Mouse (Mus musculus): ENCODE data around the gene St3gal3.

St3gal3 gene

DNA sequence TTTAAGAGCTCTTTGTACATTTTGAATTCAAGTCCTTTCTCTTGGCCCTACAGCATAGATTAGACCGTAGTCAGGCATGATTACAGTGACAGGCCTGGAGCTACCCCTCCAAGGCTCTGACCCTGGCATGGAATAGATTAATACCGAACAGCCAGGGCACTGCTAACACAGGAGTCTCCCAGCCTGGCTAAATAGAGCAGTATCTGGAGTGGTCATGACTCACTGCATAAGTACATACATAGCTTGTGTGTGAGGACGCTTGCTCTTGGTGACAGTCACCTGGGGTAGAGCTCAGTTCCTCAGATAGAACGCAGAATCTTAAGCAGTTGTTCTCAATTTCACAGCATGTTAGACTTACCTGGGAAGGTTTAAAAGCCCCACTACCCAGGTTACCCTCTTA is 112.3 kb downstream of the St3gal3 start:
- no peak for DNase-seq (ENCODE audit: low read depth, low spot score)

DNA sequence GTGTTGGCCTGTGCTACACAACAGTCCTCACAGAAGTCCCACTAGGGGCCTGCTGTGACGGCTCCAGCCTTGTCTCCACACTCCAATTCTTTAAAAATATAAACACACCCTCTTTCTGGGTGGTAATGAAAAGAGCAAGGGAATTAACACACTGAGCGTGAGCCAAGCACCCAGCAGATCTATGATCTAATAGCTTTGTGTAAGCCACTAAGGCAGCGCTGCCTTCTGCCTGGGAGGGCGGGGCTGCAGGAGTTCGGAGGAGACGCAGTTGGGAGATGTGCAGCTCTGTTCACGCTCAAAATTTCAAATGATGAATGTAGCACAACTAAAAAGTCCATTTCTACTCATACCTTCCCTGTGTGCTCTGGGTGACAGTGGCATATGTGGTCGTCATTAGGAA is 115.1 kb downstream of the St3gal3 start:
- DNase-seq (ENCODE audit: low read depth, low spot score), result no peak

DNA sequence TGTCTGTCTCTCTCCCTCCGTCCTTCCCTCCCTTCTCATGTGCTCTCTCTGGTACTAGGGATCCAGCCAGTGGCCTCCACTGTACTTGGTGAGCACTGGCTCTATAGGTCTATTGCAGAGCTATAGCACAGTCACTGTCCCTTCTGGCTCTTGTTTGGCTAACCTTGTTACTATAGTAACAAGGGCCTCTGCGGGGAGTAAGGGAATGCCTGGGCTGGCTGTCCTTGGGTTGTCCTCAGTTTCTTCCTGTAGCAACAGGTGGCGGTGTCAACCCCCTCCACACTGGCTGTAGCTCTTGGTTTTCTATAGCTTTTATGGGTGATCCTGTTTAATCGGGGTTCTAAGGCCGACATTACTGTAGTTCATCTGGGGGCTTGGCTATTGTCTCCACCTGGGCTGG is 115.5 kb downstream of the St3gal3 start:
- no peak for DNase-seq (ENCODE audit: low read depth, low spot score)

DNA sequence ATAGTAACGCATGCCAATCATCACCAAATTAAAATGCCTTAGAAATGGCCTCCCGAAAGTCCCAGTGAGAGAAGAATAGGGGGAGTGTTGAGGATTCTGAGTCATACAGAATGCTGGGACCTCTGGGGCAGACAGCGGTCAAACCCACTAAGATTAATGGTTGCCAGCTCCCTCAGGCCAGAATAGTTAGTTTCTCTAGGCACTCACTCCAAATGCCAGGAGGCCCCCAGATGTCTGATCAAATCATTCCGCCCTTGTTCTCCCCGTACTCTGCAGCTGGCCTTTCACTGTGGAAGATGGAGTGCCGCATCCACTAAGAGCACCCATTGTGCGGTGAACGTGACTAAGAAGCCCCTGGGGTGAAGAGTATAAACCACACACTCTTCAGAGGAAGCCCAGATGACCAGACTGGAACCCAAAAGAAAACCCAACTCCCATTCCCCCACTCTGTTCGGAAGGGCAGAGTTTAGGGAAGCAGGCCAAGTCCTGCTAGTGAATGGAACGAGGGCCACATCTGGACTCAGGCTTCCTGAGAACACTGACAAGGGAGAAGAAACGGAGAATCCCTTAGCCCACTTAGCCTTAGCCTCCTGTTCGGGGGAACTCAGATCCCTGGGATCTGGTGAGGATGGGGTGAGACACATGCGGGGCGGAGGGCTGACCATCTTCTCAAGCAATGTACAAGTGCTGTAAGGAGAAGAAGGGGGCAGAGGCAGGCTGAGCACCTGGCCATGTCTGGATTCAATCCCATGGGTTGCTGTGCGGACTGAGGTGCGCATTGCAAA is 117.5 kb downstream of the St3gal3 start:
- DNase-seq (ENCODE audit: low read depth, low spot score), result peak; percentile 99

DNA sequence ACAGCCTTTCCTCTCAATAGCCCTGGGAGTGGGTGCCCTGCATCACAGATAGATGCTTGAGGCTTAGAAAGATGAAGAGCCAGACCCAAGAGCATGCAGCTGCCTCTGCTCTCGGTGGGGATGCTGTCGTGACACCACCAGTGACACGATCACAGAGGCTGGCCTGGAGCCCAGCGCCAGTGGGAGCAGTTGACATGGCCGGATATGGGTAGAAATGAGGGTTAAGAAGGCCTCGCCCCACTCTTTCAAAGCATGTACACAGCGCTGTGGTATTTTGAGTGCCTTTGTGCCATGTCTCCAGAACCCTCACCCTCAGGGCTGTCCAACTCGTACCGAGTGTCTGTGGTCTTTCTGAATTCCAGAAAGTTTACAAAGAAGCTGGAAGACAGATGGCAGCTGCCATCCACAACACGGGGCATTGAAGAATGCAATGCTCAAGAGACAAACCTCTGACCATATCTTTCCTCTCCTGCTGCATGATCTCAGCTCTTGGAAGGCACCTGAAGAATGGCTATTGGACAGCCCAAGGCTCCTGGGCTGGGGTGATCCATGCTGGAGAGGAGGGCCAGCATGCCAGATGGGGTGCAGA is 118.3 kb downstream of the St3gal3 start:
- peak; percentile 94 for DNase-seq (ENCODE audit: low read depth, low spot score)

DNA sequence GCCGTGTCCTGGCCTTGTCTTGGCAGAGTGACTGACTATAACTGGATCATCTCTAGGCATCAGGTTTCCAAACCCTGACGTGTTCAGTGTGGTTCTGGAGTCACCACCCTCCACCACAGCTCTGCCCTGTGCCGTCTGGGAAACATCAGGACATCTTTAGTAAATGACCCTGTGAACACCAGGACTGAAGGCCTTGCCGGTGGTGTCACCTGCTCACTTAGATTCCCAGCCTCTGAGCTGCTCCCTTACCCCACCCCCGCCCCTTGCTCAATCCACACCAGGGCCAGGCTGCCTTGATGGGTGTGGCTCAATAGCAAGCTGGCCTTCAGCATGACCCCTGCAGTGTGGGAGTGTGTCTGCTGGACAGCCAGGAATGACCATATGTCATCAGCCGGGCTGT is 119.1 kb downstream of the St3gal3 start:
- DNase-seq (ENCODE audit: low read depth, low spot score), result peak; percentile 91

DNA sequence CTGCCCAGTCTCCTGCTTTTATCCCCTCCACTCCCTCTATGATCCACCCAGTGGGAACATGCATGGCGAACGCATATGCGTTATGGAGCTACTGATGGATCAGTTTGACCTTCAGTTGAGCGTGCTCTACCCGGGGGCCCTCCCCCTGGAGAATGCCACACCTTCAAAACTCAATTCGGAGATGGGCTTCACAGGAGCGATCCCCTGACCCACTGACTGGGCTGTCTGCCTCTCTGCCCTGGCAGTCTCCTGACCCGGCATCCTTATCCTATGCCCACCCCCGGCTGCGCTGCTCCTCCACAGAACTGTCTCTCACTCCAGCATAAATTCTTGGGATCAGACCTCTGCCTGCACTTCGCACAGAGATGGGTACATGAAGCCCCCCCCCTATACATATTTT is 119.6 kb downstream of the St3gal3 start:
- no peak for DNase-seq (ENCODE audit: low read depth, low spot score)

DNA sequence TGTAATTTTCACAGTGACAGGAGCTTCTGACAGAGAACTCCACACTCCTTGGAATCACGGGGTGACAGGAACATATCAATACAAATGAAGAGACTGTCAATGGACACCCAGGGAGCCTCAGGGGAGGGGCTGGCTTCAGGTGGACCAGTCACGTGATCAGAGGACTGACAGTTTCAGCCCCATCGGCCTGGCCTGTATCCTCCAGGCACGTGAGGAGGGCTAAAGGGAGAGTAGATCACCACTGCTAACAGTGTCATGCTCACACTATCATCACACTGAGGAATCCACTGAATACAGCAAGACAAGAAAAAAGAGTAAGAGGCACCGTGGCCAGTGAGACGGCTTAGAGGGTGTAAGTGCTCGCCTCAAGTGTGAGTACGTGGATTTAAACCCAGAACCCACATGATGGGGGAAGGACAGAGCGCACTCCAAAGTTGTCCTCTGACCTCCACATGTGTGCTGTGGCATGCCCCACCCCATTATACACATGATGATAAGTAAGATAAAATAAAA is 124.0 kb downstream of the St3gal3 start:
- DNase-seq (ENCODE audit: low read depth, low spot score), result no peak

DNA sequence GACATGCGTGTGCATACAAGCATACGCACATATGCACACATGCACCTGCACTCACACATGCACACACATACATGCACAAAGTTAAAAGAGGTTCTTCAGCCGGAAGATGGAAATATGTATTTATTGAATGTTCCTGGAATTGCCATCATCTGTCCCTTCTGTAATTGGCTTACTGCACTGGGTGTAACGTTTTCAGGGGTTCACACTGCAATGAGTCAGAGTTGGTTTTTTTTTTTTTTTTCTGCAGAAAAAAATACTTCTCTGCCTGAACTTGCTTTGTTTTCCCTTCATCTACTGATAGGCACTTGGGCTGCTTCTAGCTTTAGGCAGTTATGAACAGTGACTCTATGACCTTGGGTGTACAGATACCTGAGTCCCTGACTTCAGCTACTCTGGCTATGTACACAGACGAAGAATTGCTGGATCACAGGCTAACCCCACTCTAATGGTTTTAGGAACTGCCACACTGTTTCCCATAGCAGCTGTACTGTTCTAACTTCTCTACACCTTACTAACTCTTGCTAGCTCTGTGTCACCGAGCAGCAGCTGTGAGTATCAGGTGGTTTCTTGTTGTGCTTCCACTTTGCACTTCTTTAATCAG is 126.2 kb downstream of the St3gal3 start:
- DNase-seq (ENCODE audit: low read depth, low spot score), result peak; percentile 57

DNA sequence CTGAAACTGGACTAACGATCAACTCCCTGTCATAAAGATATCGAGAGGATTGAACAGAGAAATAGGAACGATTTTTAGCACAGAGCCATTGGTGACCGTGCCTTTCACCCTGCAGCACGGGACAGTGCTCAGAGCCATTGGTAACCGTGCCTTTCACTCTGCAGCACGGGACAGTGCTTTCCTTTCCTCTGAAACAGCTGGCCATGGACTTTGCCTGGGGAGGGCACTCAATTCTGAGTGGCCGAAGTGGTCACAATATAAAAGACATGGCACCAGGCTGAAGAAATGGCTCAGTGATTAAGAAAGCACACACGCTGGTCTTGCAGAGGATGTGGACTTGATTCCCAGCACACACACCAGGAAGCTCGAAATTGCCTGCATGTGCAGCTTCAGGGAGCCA is 133.4 kb downstream of the St3gal3 start:
- peak; percentile 3 for DNase-seq (ENCODE audit: low read depth, low spot score)

DNA sequence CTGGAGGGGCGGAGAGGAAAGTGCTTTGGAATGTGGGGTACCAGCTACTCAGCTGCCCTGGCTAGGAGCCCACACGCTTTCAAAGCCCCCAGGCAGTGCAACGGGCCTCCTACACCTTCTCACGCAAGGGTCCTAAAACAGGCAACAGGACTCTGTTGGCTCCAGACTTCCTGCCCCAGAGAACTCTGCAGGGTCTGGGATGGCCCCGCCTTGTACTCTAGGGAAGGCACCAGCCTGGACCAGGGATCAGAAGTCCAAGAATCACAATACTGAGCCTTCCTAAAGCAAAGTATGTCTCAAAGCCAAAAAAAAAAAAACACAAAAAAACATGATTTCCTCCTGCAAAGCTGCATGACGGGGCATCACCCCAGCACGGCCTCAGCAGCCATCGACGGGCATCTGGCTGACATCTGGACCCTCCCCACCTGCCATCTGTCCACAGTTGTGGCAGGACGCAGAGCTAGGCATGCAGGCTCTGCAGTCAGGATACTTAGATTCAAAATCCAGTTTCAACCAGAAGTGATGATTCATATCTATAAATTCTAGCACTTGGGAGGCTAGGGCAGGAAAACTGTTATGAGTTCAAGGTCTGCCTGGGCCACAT is 134.0 kb downstream of the St3gal3 start:
- DNase-seq (ENCODE audit: low read depth, low spot score), result peak; percentile 78

DNA sequence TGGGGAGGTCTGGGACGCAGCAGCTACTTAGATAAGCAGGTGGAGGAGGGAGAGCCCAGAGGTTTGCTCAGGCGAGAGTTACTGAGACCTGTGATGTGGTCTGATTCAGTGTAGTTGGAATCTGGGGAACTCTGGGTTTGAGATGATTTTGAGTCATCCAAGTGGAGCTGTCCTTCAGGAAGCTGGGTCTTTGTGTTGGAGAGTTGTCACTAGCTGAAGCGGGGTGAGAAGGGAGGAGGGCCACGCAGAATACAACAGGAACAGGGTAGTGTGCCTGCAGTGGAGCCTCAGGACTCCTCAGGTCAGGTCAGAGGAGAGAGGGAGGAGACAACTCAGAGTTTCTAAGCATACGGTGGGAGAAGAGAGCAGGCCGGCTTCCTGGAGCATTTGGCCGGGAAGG is 134.8 kb downstream of the St3gal3 start:
- peak; percentile 85 for DNase-seq (ENCODE audit: low read depth, low spot score)

DNA sequence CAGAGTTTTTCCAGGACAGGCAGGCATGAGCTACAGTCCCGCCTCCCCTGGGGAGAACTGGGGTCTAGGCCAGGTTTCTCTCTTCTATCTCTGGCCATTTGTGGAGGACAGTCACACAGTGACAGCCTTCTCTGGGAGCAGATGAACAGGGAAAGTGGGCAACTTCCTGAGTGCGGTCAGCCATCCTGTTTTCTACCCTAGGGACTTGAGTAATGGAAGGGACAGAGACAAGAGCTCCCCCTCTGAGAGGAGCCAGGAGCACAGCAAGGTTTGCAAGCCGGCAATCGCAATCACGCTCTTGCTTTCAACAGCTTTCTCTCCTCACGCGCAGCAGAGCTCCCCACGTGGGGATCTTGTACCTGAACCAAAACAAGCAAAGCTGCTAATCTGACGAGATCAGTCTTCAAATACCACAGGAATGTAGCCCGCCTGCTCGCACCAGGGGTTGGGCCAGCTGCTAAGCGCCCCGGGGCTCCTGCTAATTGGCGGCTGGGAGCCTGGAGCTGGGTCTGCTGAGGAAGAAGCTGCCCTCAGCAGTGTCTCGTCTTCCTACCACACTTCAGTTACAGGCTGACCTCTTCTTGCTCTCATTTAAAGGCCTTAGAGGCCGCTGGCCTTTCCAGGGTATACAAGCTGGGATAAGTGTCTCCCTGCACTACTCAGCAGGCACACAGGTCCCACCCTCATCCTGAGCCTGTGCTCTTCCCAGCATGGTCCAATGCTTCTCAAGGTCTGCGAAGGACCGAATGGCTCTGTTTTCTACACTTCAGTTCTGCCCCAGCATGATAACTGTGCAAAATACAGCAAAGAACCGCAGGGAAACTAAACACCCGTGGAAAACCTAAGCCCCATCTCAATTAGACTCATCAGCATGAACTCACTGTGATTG is 137.1 kb downstream of the St3gal3 start:
- peak; percentile 98 for DNase-seq (ENCODE audit: low read depth, low spot score)

DNA sequence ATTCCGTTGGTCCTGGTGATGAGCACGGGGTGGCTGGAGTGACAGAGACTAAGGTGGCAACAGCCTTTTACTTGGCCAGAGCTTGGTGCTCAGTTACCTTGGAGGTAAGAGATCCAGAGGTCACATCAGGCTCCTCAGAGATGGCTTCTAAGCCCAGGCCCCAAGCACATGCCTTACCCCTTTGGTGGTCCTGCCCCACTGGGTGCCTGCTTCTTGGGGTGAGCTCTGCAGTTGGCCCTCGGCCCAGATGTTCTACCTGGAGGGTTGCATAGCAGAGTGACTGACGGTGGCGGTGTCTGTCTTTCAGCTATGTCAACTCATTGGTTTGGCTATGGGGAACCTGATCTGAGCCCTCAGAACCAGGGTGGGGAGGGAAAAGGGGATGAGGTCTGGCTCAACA is 138.0 kb downstream of the St3gal3 start:
- DNase-seq (ENCODE audit: low read depth, low spot score), result no peak

DNA sequence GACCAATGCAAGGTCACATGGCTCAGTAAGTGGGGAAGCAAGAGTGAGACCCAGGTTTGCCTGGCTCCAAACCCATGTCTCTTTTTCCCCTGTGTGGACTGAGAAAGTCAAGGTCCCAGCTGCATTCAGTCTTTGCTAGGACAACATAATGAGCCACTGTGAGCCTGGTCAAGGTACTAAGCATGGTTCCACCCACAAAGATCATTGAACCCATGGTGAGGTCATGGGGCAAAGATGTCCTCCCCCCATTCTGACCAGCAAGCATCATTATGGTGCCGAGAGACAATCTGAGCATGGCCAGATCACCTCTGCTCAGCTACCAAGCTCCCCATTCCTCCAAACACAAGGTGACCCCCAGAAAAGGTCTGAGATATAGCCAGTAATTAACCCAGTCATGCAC is 139.3 kb downstream of the St3gal3 start:
- no peak for DNase-seq (ENCODE audit: low read depth, low spot score)

DNA sequence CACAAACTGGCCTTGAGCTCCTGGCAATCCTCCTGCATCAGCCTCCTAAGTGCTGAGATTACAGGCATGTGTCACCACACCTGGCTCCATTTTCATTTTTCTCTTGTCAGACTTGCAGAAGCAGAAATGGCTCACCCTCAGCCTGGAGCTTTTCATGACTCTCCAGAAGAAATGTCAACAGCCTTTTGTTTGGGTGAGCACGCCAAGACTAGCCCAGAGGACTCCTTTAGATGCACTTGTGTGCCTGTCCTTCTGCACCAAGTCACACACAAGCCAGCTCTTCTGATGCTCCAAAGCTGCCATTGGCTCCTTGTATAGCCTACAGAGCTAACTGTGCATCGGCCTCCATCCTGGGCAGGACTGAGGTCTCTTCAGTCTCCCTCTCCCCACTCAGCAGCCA is 141.3 kb downstream of the St3gal3 start:
- peak; percentile 7 for DNase-seq (ENCODE audit: low read depth, low spot score)

DNA sequence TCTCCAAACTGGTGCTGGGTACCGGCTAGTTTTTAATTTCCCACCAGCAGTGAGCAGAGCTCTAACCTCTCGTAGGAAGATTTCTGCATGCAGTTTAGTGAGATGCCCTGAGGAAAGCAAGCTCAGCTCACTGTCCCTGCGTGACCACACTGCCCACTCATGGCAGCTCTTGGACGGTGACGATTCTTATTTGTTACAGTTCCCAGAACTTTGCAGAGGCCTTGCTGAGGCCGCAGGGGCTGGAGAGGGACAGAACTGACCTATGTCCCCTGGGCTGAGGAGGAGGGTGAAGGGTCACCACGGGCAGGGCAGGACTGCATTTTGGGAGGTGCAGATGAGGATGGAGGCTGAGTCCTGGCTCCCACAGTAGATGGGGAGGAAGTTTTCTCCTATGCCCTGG is 141.8 kb downstream of the St3gal3 start:
- DNase-seq (ENCODE audit: low read depth, low spot score), result peak; percentile 23

DNA sequence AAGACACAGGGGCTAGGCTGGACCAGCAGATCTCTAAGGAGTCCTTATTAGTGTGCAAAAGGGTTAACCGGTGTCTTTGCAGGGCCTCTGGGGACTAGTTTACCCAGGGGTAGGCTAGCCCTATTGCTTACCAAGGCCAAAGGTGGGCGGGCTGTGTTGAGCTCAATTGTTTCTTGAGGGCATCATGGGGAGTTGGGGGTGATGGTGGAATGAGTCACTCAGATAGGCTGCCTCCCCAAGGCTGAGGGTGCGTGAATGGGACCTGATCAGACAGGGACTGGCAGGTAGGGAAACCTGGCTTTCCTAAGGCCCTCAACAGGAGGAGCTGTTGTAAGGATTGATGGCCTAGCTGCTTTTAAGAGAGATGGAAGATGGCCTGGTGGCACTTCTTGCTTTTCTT is 142.7 kb downstream of the St3gal3 start:
- no peak for DNase-seq (ENCODE audit: low read depth, low spot score)

DNA sequence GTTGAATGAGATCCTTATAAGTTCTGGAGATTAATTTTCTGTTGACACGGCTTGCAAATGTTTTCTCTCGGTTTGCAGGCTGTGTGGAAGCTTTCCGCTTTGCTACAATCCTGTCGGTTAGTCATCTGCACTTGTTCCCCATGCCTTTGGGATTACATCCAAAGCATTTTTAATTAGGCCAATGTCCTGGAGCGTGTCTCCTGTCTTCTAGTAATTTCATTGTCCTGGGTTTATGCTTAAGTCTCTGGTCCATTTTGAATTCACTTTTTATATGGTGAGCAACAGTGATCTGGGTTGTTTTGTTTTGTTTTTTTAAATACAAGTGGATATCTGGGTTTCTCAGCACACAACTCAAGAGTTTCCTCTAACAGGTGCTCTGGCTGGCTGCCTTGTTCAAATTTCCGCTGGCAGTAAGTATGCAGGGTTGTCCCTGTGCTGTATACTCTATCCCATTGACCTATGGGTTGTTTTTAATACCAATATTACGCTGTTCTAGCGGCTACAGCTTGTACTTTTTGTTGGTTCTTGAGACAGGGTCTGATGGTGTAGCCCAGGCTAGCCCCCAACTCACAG is 143.6 kb downstream of the St3gal3 start:
- no peak for DNase-seq (ENCODE audit: low read depth, low spot score)

DNA sequence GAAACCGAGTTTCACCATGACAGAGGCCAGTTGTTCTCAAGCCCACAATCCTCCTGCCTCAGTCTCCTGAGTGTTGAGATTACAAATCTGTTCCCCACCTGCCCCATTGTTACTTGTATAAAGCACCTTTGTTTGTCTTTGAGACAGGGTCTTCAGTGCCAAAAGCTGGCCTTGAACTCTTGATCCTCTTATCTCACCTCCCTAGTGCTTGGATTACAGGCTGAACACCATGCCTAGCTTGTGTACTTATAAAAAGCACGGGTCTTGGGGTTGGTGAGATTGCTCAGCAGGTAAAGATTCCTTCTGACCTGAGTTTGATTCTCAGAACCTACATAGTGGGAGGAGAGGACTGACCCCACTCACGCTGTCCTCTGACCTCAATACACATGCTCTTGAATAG is 144.1 kb downstream of the St3gal3 start:
- DNase-seq (ENCODE audit: low read depth, low spot score), result no peak

DNA sequence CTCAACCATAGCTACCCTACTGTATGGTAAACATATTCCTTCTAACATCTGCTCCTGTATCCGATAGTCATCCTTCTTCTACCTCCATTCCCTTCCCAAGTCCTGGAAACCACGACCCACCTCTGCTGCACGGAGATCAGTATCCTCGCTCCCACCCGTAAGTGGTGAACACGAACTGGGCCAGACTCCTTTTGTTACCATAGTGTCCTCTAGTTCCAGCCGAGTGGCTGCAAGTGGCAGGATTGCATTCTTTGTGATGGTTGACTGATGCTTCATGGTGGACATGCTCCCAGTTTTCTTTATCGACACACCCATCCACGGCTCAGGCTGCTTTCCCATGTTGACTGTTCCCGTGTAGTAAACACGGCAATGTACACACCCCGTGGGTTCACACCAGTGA is 144.9 kb downstream of the St3gal3 start:
- DNase-seq (ENCODE audit: low read depth, low spot score), result no peak
